Mouse (Mus musculus) MEL (cell line): Measurements from ENCODE around the gene Hoxb4. TPM values are rescaled to one million over a fixed set of nuclear protein-coding genes. Genes with fewer than 3 reads are reported as not detected.

Experiments
- DNase-seq: peaks from one replicate; pipeline ENCODE4 v3.0.0; 2011; ENCODE audit warnings: low read depth, low spot score
- H3K27ac ChIP-seq: 2 replicates; pipeline ENCODE4 v1.5.1; 2012; ENCODE audit warnings: low read depth, mild to moderate bottlenecking, control low read depth, low read length, moderate library complexity; ENCODE audit not compliant: control insufficient read depth
- H3K27me3 ChIP-seq, 2 experiments: fragments of 150-350 bp in 1 of 2; sonication (generic) in 1 of 2; 2 replicates each; pipeline ENCODE4 v1.6.1; 2012; ENCODE audit warnings: low read length in 2 of 2, mild to moderate bottlenecking in 2 of 2, improper control_type of control experiment in 1 of 2, moderate library complexity in 1 of 2; ENCODE audit not compliant: insufficient read depth in 2 of 2, control insufficient read depth in 1 of 2
- H3K36me3 ChIP-seq, 2 experiments: 2 replicates each; pipeline ENCODE4 v1.6.1; 2012 to 2014; ENCODE audit warnings: low read length in 2 of 2, improper control_type of control experiment in 1 of 2, inconsistent platforms in 1 of 2, mild to moderate bottlenecking in 1 of 2; ENCODE audit not compliant: insufficient read depth in 2 of 2, control insufficient read depth in 1 of 2
- H3K4me1 ChIP-seq, 2 experiments: fragments of 150-350 bp in 1 of 2; sonication (generic) in 1 of 2; 2 replicates each; pipeline ENCODE4 v1.6.1; 2012; ENCODE audit warnings: low read length in 2 of 2, improper control_type of control experiment in 1 of 2, mild to moderate bottlenecking in 1 of 2; ENCODE audit not compliant: insufficient read depth in 2 of 2, control insufficient read depth in 1 of 2
- H3K4me3 ChIP-seq, 2 experiments: fragments of 150-350 bp in 1 of 2; sonication (generic) in 1 of 2; 2 replicates each; pipeline ENCODE4 v1.5.1; 2012; ENCODE audit warnings: low read depth in 2 of 2, low read length in 2 of 2, mild to moderate bottlenecking in 2 of 2, moderate library complexity in 2 of 2, control low read depth in 1 of 2, improper control_type of control experiment in 1 of 2; ENCODE audit not compliant: control insufficient read depth in 1 of 2, insufficient read depth in 1 of 2
- H3K79me2 ChIP-seq: 2 replicates; pipeline ENCODE4 v1.6.1; 2012; ENCODE audit warnings: mild to moderate bottlenecking, low read length, moderate library complexity; ENCODE audit not compliant: control insufficient read depth, poor library complexity, insufficient read depth
- H3K9ac ChIP-seq: 2 replicates; pipeline ENCODE4 v1.6.1; 2012; ENCODE audit warnings: low read depth, mild to moderate bottlenecking, control low read depth, low read length, moderate library complexity; ENCODE audit not compliant: control insufficient read depth, poor library complexity, severe bottlenecking
- H3K9me3 ChIP-seq: fragments of 150-350 bp; sonication (generic); replicated peaks from 2 replicates; pipeline ENCODE4 v1.6.1; 2012; ENCODE audit warnings: mild to moderate bottlenecking, low read length, improper control_type of control experiment, moderate library complexity; ENCODE audit not compliant: insufficient read depth
- BHLHE40 ChIP-seq: IDR thresholded peaks from 2 replicates; pipeline ENCODE4 v1.6.1; 2012; ENCODE audit warnings: low read depth, mild to moderate bottlenecking, inconsistent platforms, low read length, improper control_type of control experiment, borderline replicate concordance
- CHD2 ChIP-seq: IDR thresholded peaks from 2 replicates; pipeline ENCODE4 v1.6.1; 2011; ENCODE audit warnings: low read length, improper control_type of control experiment
- CTCF ChIP-seq, 3 experiments: IDR thresholded peaks in 2 of 3; conservative IDR thresholded peaks in 1 of 3; 2 replicates each; pipeline ENCODE4 v1.5.1; 2011 to 2012; ENCODE audit warnings: low read length in 3 of 3, low read depth in 2 of 3, mild to moderate bottlenecking in 2 of 3, improper control_type of control experiment in 1 of 3, inconsistent platforms in 1 of 3, mixed read lengths in 1 of 3, moderate library complexity in 1 of 3; ENCODE audit not compliant: control insufficient read depth in 1 of 3, insufficient read depth in 1 of 3, poor library complexity in 1 of 3, severe bottlenecking in 1 of 3
- ELF1 ChIP-seq: IDR thresholded peaks from 2 replicates; pipeline ENCODE4 v1.6.1; 2014; ENCODE audit warnings: low read depth, mild to moderate bottlenecking, inconsistent platforms, low read length, improper control_type of control experiment, moderate library complexity
- GABPA ChIP-seq: IDR thresholded peaks from 2 replicates; pipeline ENCODE4 v1.6.1; 2012; ENCODE audit warnings: low read depth, mild to moderate bottlenecking, inconsistent platforms, low read length, improper control_type of control experiment, moderate library complexity
- GATA1 ChIP-seq: IDR thresholded peaks from 2 replicates; pipeline ENCODE4 v1.6.1; 2011; ENCODE audit warnings: low read depth, low read length, improper control_type of control experiment
- HCFC1 ChIP-seq: IDR thresholded peaks from 2 replicates; pipeline ENCODE4 v1.6.1; 2012; ENCODE audit warnings: low read depth, mild to moderate bottlenecking, inconsistent platforms, low read length, improper control_type of control experiment, moderate library complexity
- JUND ChIP-seq: IDR thresholded peaks from 2 replicates; pipeline ENCODE4 v1.6.1; 2011; ENCODE audit warnings: low read depth, mild to moderate bottlenecking, improper control_type of control experiment, low read length
- MAFK ChIP-seq: IDR thresholded peaks from 2 replicates; pipeline ENCODE4 v1.6.1; 2011; ENCODE audit warnings: low read depth, mild to moderate bottlenecking, low read length, improper control_type of control experiment, borderline replicate concordance
- MAX ChIP-seq: IDR thresholded peaks from 2 replicates; pipeline ENCODE4 v1.6.1; 2011; ENCODE audit warnings: low read length, improper control_type of control experiment
- MEF2A ChIP-seq: IDR thresholded peaks from 2 replicates; pipeline ENCODE4 v1.6.1; 2014; ENCODE audit warnings: low read depth, mild to moderate bottlenecking, inconsistent platforms, low read length, improper control_type of control experiment; ENCODE audit not compliant: poor library complexity, insufficient replicate concordance, severe bottlenecking; ENCODE audit errors: extremely low read depth
- MXI1 ChIP-seq: IDR thresholded peaks from 2 replicates; pipeline ENCODE4 v1.6.1; 2011; ENCODE audit warnings: mild to moderate bottlenecking, low read depth, low read length, improper control_type of control experiment
- MYC ChIP-seq: IDR thresholded peaks from 2 replicates; pipeline ENCODE4 v1.6.1; 2011; ENCODE audit warnings: low read depth, mild to moderate bottlenecking, low read length, improper control_type of control experiment, moderate library complexity
- NELFE ChIP-seq: IDR thresholded peaks from 2 replicates; pipeline ENCODE4 v1.6.1; 2011; ENCODE audit warnings: low read depth, low read length, improper control_type of control experiment
- POLR2AphosphoS2 ChIP-seq: IDR thresholded peaks from 2 replicates; pipeline ENCODE4 v1.6.1; 2011; ENCODE audit warnings: low read length, improper control_type of control experiment
- POLR2AphosphoS5 ChIP-seq: IDR thresholded peaks from 2 replicates; pipeline ENCODE4 v1.6.1; 2012; ENCODE audit warnings: low read depth, borderline replicate concordance, mild to moderate bottlenecking, inconsistent platforms, low read length, moderate library complexity, mixed read lengths
- RCOR1 ChIP-seq: IDR thresholded peaks from 2 replicates; pipeline ENCODE4 v1.6.1; 2012; ENCODE audit warnings: low read depth, mild to moderate bottlenecking, inconsistent platforms, low read length, improper control_type of control experiment
- TBP ChIP-seq: IDR thresholded peaks from 2 replicates; pipeline ENCODE4 v1.8.0; 2011; ENCODE audit warnings: low read depth, low read length, improper control_type of control experiment
- USF1 ChIP-seq: IDR thresholded peaks from 2 replicates; pipeline ENCODE4 v1.6.1; 2014; ENCODE audit warnings: low read depth, mild to moderate bottlenecking, inconsistent platforms, low read length, improper control_type of control experiment, moderate library complexity
- polyA plus RNA-seq, 2 experiments: library from polyadenylated mRNA; stranded (reverse) in 1 of 2; unstranded in 1 of 2; fragments of >175 nt in 1 of 2; fragments of >200 nt in 1 of 2; gene quantifications; 2 replicates each; pipeline versions ENCODE4 v1.2.1 to v1.2.4; 2012; ENCODE audit warnings: low replicate concordance in 2 of 2, low read depth in 1 of 2; ENCODE audit not compliant: insufficient read length in 2 of 2, insufficient read depth in 1 of 2, missing spikeins in 1 of 2
- total RNA-seq: library from RNA; depleted of rRNA; stranded (reverse); fragments of 300-350 nt; gene quantifications from 2 replicates; pipeline ENCODE4 v1.2.3, GENCODE M21; 2012

The Hoxb4 gene
- total and polyA plus RNA-seq, 3 experiments = not detected

DNA sequence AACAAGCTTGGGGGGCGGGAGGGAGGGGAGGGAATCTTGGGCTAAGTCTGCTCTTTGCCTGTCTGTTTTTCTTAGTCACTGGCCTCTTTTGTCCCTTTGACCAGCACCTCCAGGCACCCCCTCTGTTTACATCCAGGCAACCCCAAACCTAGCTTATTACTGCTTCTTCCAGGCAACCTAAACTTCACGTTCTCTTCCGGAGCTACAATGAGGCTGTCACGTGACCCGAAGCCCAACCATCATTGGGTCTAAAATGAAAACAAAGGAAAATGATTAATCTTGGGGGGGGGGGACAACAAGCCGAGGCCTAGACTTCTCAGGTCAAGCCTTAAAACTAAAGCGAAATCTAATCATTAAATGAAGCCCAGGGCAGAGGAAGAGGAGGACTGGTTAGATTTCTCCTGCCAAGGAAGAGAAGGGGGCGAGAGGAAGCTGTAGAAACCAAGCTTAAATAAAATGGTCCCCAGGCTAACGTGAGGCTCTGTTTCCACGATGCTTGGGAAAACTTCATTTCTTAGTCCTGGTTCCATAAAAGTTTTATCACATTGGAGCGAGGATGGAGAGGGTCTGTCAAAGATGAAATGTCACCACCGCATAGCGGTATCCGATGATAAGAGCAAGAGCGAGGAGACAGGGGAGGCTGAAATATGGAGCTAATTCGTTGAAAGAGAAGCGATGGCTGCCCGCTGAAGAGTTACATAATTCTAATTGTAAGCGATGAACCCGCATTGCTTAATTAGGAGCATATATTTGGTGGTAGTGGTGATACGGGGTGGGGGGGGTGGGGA, 30.3 kb downstream of the Hoxb4 start:
- Histone ChIP-seq H3K36me3 (no peaks in the 10 kb centered on the region), H3K4me1 (no peaks in the 10 kb centered on the region), H3K79me2 (no peaks in the 10 kb centered on the region), H3K27ac (no peak overlapping the region)
- no peak for TF ChIP-seq CHD2
- no peak for TF ChIP-seq MEF2A
- TF ChIP-seq POLR2AphosphoS5 = no peak
- no peak for TF ChIP-seq HCFC1
- TF ChIP-seq, all 39 proteins: peak for 0
- no peak overlapping the region for H3K9ac ChIP-seq
- no peaks in the 10 kb centered on the region for H3K9me3 ChIP-seq
- peaks cover 0 to 3% of the 10 kb centered on the region in 2 experiments; a peak in 2 of 4 replicates for H3K27me3 ChIP-seq
- DNase-seq = no peak
- H3K4me3 ChIP-seq = no peak overlapping the region

DNA sequence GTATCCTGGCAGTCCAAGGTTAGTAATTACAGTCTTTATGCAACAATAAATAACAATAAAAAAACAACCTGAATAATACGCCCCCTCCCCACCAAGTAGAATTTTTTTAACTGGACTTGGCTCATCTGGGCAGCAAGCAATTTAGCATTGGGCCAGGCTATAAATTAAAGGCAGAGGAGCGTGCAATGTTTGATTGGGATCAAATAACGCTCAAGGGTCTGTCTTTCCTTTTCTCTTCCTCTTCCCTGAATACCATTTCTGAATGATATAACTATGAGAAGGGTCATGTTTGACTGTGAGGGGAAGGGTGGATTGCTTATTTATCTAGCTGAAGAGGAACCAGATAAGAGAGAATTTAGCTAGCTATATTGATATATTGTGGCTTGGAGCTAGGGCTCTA, 30.9 kb downstream of the Hoxb4 start:
- Histone ChIP-seq H3K27ac (no peak overlapping the region), H3K4me1 (no peaks in the 10 kb centered on the region), H3K27me3 (peaks cover 0 to 3% of the 10 kb centered on the region in 2 experiments; a peak in 2 of 4 replicates), H3K9ac (no peak overlapping the region), H3K79me2 (no peaks in the 10 kb centered on the region), H3K36me3 (no peaks in the 10 kb centered on the region), H3K4me3 (no peak overlapping the region), H3K9me3 (no peaks in the 10 kb centered on the region)
- no peak for TF ChIP-seq GABPA
- TF ChIP-seq TBP = no peak
- TF ChIP-seq HCFC1 = no peak
- TF ChIP-seq MYC = no peak
- no peak for TF ChIP-seq CTCF (IDR thresholded peaks at IDR 0.05 in 2 of 3, conservative IDR thresholded peaks at IDR 0.05 in 1 of 3; ENCODE audit: control insufficient read depth in 1 of 3, insufficient read depth in 1 of 3, low read depth in 2 of 3, low read length in 3 of 3, poor library complexity in 1 of 3, severe bottlenecking in 1 of 3)
- TF ChIP-seq MAFK = no peak
- TF ChIP-seq MXI1 = no peak
- no peak for TF ChIP-seq POLR2AphosphoS2
- TF ChIP-seq MAX = no peak
- no peak for TF ChIP-seq ELF1
- no peak for TF ChIP-seq BHLHE40
- no peak for TF ChIP-seq NELFE
- TF ChIP-seq JUND = no peak
- TF ChIP-seq MEF2A = no peak
- TF ChIP-seq RCOR1 = no peak
- TF ChIP-seq GATA1 = no peak
- TF ChIP-seq USF1 = no peak
- no peak for DNase-seq
